Mouse (Mus musculus) lung, postnatal 36 days (tissue): Measurements from ENCODE around the gene Mum1.
"Not testable (repeated sequence)": the region's sequence is repeated elsewhere in the genome, so short reads cannot be mapped to it uniquely, and the experiment has no call there.

Experiments used
- DNase-seq: peaks from one replicate; pipeline ENCODE4 v3.0.0; 2022; ENCODE audit warnings: mixed read lengths

The Mum1 gene

GRCm38 (mm10) chr10:80208841-80209371 lies 17.3 kb upstream of the Mum1 start:
- DNase-seq, result no peak

- DNase-seq, result not testable (repeated sequence)
Measured at GRCm38 (mm10) chr10:80211547-80212103, 14.6 kb upstream of the Mum1 start.

GRCm38 (mm10) chr10:80215048-80215772 lies 11.0 kb upstream of the Mum1 start:
- no peak for DNase-seq

- DNase-seq, result no peak
Measured at GRCm38 (mm10) chr10:80220676-80221075, 5.6 kb upstream of the Mum1 start.

- peak; percentile 65 for DNase-seq
Measured at GRCm38 (mm10) chr10:80223137-80223536, 3.1 kb upstream of the Mum1 start.

GRCm38 (mm10) chr10:80226071-80226415 lies 191 bp upstream of the Mum1 start:
- DNase-seq, result no peak

GRCm38 (mm10) chr10:80227166-80227539 lies 919 bp downstream of the Mum1 start:
- no peak for DNase-seq

- peak; percentile 56 for DNase-seq
Measured at GRCm38 (mm10) chr10:80227877-80228775, 1.9 kb downstream of the Mum1 start.

GRCm38 (mm10) chr10:80236145-80236825 lies 10.1 kb downstream of the Mum1 start:
- no peak for DNase-seq

GRCm38 (mm10) chr10:80237020-80237419 lies 10.8 kb downstream of the Mum1 start:
- DNase-seq, result no peak

- DNase-seq, result no peak
Measured at GRCm38 (mm10) chr10:80238306-80238705, 12.1 kb downstream of the Mum1 start.

GRCm38 (mm10) chr10:80239791-80240190 lies 13.6 kb downstream of the Mum1 start:
- no peak for DNase-seq

- no peak for DNase-seq
Measured at GRCm38 (mm10) chr10:80242088-80242487, 15.9 kb downstream of the Mum1 start.

GRCm38 (mm10) chr10:80242607-80243006 lies 16.4 kb downstream of the Mum1 start:
- DNase-seq, result no peak

GRCm38 (mm10) chr10:80244791-80245399 lies 18.7 kb downstream of the Mum1 start:
- peak; percentile 52 for DNase-seq

GRCm38 (mm10) chr10:80245600-80245999 lies 19.4 kb downstream of the Mum1 start:
- peak; percentile 93 for DNase-seq

GRCm38 (mm10) chr10:80247849-80248248 lies 21.6 kb downstream of the Mum1 start:
- DNase-seq, result no peak

- DNase-seq, result not testable (repeated sequence)
Measured at GRCm38 (mm10) chr10:80248437-80248836, 22.2 kb downstream of the Mum1 start.

- DNase-seq, result peak; percentile 97
Measured at GRCm38 (mm10) chr10:80248971-80249640, 22.9 kb downstream of the Mum1 start, which contains the start of gene Ndufs7. TSS of gene Ndufs7 (plus strand) at chr10:80249121.

- no peak for DNase-seq
Measured at GRCm38 (mm10) chr10:80250059-80250458, 23.8 kb downstream of the Mum1 start.

- DNase-seq, result no peak
Measured at GRCm38 (mm10) chr10:80250573-80250972, 24.3 kb downstream of the Mum1 start.

GRCm38 (mm10) chr10:80252011-80252410 lies 25.8 kb downstream of the Mum1 start:
- no peak for DNase-seq
